Mouse (Mus musculus): Measurements from ENCODE around the gene Zbtb20.

DNA sequence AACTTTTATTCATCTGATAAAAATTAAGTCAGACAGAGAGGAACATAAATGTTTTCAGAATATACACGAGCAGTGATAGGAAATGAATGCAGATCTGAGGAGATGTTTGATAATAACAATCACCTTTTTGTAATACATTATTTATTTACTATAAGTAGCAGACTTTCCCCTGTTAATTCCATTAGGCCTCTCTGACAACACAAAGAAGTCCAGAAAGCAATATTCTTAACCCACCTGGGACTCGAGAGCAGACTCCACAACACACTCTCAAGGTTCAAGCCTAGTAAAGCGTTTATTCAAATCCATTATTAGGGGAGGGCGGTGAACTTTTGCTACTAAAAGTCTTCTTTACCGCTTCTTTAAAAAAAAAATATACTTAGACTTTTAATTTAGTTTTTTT, 33.2 kb downstream of the Zbtb20 start:
- TF ChIP-seq CTCF (IDR thresholded peaks at IDR 0.05; ENCODE audit: low read depth, low read length) (no peak), POLR2AphosphoS5 (IDR thresholded peaks at IDR 0.05; ENCODE audit: insufficient replicate concordance, low read depth, low read length) (no peak)

All from G1E (cell line).